Mouse (Mus musculus) sigmoid colon, adult 10 weeks (tissue): ENCODE results near the gene Nlrp9c. TPM values are rescaled to one million over a fixed set of nuclear protein-coding genes. Genes with fewer than 3 reads are reported as not detected.

Experiments
- polyA plus RNA-seq: library from polyadenylated mRNA; stranded (reverse); fragments of 350-450 nt; fragmentation: Illumina TruSeq; extraction: RNeasy Lipid Tissue Mini Kit (QIAGEN cat#74804); gene quantifications from one replicate; pipeline ENCODE4 v1.2.3, GENCODE M21; 2014; ENCODE audit warnings: low read depth, low replicate concordance

The Nlrp9c gene
- not detected for polyA plus RNA-seq

DNA sequence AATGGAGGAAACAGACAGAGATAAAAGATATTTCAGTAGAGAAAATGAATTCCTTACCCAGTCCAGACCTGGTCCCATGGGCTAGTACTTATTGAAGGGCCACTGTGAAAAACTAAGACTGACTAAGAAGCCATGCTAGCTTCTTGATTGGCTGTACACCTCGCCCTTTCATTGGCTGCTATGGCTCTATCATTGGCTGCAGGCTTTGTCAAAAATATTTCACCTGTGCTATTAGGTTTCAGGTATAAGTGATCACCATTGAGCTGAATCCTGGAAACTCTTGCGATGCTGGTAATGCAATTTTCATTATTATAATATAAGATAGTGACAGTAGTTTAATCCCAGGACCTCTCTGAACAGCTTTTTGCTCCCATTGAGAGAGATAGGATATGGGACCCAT lies at the start of gene Nlrp9c:
Nlrp9c (minus strand) TSS at position 101 of the 400 bp plus-strand sequence.

DNA sequence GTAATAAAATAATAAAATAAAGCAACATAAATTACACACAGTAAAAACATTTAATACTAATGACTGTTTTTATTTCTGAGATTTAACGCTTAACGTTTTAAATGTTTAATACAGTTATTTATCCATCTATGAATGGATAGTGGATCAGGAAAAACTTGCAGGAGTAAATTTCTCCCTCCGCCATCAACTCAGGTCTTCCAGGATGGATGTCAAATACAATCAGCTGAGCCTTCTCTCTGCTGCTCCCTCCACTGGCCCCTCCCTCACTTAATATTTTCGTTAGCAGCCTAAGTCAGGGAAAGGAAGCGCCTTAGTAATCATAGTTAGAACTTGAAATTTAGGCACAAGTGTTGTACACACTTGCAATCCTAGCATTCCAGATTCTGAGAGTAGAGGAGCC lies 31.3 kb upstream of the Nlrp9c start, which contains the start of gene Nlrp4a:
Nlrp4a (plus strand) TSS at position 301 of the 400 bp plus-strand sequence.

DNA sequence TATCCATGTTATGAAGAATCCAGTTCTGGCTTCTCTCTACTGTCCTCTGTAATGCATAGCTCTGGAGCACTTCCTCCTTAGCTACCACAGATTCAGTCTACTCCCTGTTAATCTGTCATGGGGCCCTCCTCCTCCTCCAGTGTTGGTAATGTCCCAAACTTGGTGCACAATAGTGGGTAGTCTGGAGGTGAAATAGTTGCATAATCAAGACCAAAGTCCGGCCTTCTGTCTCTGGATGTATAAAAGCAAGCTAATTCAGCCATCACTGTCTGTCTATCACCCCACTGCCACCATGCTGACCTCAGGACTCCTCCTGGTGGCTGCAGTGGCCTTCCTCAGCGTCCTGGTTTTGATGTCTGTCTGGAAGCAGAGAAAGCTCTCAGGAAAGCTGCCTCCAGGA lies 96.6 kb downstream of the Nlrp9c start, which contains the start of gene Cyp2a4:
Cyp2a4 (plus strand) TSS at position 244 of the 400 bp plus-strand sequence.

Other genes starting within 250 kb of the Nlrp9c start
- gene Cyp2b9, start 230.3 kb downstream of the Nlrp9c start, polyA plus RNA-seq, result not detected
- not detected for gene Vmn1r184, start 143.4 kb downstream of the Nlrp9c start, polyA plus RNA-seq
- not detected for gene Cyp2a4, start 96.5 kb downstream of the Nlrp9c start, polyA plus RNA-seq
- gene Nlrp4a, start 31.4 kb upstream of the Nlrp9c start, polyA plus RNA-seq, result not detected
- not detected for gene Nlrp9a, start 131.3 kb upstream of the Nlrp9c start, polyA plus RNA-seq
- not detected for gene Vmn1r185, start 214.8 kb upstream of the Nlrp9c start, polyA plus RNA-seq